8 mouse cellular contexts compared by ENCODE assay signal in the genomic region with DNA sequence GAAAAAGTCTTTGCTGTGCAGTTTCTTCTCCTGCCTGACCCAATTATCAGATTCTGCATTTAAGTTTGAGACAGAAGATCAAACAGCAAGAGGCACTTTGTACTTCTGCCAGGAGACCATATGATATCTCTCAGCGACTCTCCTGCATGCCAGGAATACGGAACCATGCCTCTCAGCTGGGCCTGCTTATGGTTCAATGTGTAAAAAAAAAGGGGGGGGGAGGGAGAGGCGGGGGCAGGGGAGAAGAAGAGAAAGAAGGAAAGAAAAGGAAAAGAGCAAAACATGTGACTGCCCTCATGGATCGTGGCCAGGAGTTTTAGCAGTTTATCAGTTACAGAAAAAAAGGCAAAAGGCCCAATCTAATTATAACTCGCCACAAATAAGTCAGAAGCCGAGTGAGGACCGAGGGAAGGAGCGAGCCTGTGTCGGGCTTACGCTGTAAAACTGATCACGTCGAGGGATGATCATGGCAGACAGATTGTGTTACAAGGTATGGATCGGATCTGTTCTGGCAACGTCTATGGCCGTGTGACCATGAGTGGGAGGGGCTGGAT.
DNase-seq lines count a peak whose midpoint lies in the region; ATAC-seq and TF ChIP-seq lines count a peak whose summit lies in the region.

No protein-coding gene starts in this region.

- no peaks in the 10 kb centered on the region for H3K36me3 ChIP-seq in heart, embryonic 15.5 days
- no peaks in the 10 kb centered on the region for H3K36me3 ChIP-seq in heart, adult 2 months (ENCODE audit: control insufficient read depth, insufficient read depth, low read length)

- peak overlapping the region; percentile 13 for H3K4me3 ChIP-seq in heart, embryonic 15.5 days
- no peak overlapping the region for H3K4me3 ChIP-seq in heart, adult 2 months

- no peak for TF ChIP-seq CTCF in heart, adult 2 months (IDR thresholded peaks at IDR 0.05)

- no peaks in the 10 kb centered on the region for H3K9me3 ChIP-seq in heart, embryonic 15.5 days (replicated peaks)

- no peak for TF ChIP-seq EP300 in heart, adult 2 months (IDR thresholded peaks at IDR 0.05; ENCODE audit: insufficient read depth, low read depth, low read length)

- no peak overlapping the region for H3K9ac ChIP-seq in heart, embryonic 15.5 days
- H3K9ac ChIP-seq in heart, adult 2 months (ENCODE audit: low read depth, low read length), result no peak overlapping the region

- intact Hi-C loops in heart, adult 2 months (cut with DNase I), result no loop called here

- ATAC-seq in heart, embryonic 15.5 days (replicated peaks; ENCODE audit: insufficient number of reproducible peaks, insufficient read depth, low FRiP score, low read depth), result no peak

- no peak overlapping the region for H3K27ac ChIP-seq in heart, embryonic 15.5 days
- H3K27ac ChIP-seq in heart, adult 2 months, result no peak overlapping the region

- no peak for TF ChIP-seq POLR2A in heart, adult 2 months (IDR thresholded peaks at IDR 0.05; ENCODE audit: insufficient read depth, low read depth, low read length)

- WGBS in heart, embryonic 15.5 days, result 26% methylated on average over 15 of the region's 15 CpGs
- 24% methylated on average over 15 of the region's 15 CpGs for WGBS in heart, adult 2 months

- DNase-seq in heart, adult 2 months, result no peak
- peak; percentile 69 for DNase-seq in thymus, postnatal 0 days (ENCODE audit: low spot score)
- DNase-seq in thymus, adult 18-20 months, result no peak
- peak; percentile 20 for DNase-seq in heart, postnatal 4 days
- DNase-seq in embryo, embryonic 10.5 days (ENCODE audit: low spot score), result no peak
- no peak for DNase-seq in ovary, postnatal 10 days (ENCODE audit: low spot score)
- no peak for DNase-seq in spleen, postnatal 4 days (ENCODE audit: low spot score in 2 of 2)

- H3K4me1 ChIP-seq in heart, embryonic 15.5 days (replicated peaks), result peaks cover 9% of the 10 kb centered on the region
- H3K4me1 ChIP-seq in heart, adult 2 months (ENCODE audit: control insufficient read depth, insufficient read depth, low read length), result peaks cover 4% of the 10 kb centered on the region; the same call in 1 of the 2 replicates

- peaks cover 5% of the 10 kb centered on the region; the same call in 1 of the 2 replicates for H3K27me3 ChIP-seq in heart, embryonic 15.5 days
- H3K27me3 ChIP-seq in heart, adult 2 months (ENCODE audit: control insufficient read depth, insufficient read depth, low read length), result no peaks in the 10 kb centered on the region

- H3K79me2 ChIP-seq in heart, adult 2 months (replicated peaks; ENCODE audit: control insufficient read depth, insufficient read depth, low read length), result no peaks in the 10 kb centered on the region

- H3K4me2 ChIP-seq in heart, embryonic 15.5 days, result peak overlapping the region; percentile 45

Comparison
In these comparisons a context has a peak if more than half of its experiments do, and no peak if none do; other contexts are left out.
1. DNase-seq: peak in thymus, postnatal 0 days (single experiment) and heart, postnatal 4 days (single experiment); none in heart, adult 2 months (0 of 2), thymus, adult 18-20 months (0 of 2), embryo, embryonic 10.5 days (single experiment), ovary, postnatal 10 days (single experiment) and spleen, postnatal 4 days (0 of 2).